Mouse (Mus musculus) bone marrow, adult 2 months (tissue): ENCODE measurements around the gene Zic1.

ENCODE experiments used
- CTCF ChIP-seq: fragments of 200-500 bp; IDR thresholded peaks from 2 replicates; pipeline ENCODE4 v1.5.1; 2011; ENCODE audit warnings: low read length, control low read depth; ENCODE audit not compliant: control insufficient read depth, insufficient read depth
- POLR2A ChIP-seq: fragments of 200-500 bp; IDR thresholded peaks from 2 replicates; pipeline ENCODE4 v1.6.1; 2011; ENCODE audit warnings: low read depth, mild to moderate bottlenecking, control low read depth, low read length, borderline replicate concordance; ENCODE audit not compliant: control insufficient read depth

DNA sequence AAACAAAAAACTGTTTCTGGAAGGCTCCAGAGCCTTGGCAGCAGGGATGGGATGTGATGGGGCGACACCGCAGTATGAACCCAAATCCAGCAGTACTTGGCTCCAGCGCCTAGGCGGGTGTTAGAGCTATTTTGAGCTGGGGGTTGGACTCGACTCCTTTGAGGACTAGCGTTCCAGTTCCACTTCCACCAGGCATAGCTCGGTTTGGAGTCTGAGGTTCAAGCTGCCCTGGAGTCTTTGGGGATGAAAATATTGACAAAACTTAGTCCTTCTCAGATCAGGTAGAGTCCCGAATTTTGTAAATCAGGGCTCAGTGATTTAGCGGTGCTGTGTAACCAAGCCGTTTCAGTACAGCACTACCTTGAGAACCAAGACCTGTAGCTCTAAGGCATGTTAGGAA lies 35.9 kb upstream of the Zic1 start:
- no peak for TF ChIP-seq CTCF
- no peak for TF ChIP-seq POLR2A
